Mouse (Mus musculus) spleen, adult 2 months (tissue): ENCODE measurements around the gene Ncor2.

ENCODE experiments used
- CTCF ChIP-seq: fragments of 200-500 bp; IDR thresholded peaks from 2 replicates; pipeline ENCODE4 v1.5.1; 2011; ENCODE audit warnings: mild to moderate bottlenecking, inconsistent platforms; ENCODE audit not compliant: insufficient read depth, insufficient read length, insufficient replicate concordance; ENCODE audit errors: extremely low read depth
- POLR2A ChIP-seq: fragments of 200-500 bp; IDR thresholded peaks from 2 replicates; pipeline ENCODE4 v1.6.1; 2011; ENCODE audit warnings: low read depth, low read length, inconsistent platforms

DNA sequence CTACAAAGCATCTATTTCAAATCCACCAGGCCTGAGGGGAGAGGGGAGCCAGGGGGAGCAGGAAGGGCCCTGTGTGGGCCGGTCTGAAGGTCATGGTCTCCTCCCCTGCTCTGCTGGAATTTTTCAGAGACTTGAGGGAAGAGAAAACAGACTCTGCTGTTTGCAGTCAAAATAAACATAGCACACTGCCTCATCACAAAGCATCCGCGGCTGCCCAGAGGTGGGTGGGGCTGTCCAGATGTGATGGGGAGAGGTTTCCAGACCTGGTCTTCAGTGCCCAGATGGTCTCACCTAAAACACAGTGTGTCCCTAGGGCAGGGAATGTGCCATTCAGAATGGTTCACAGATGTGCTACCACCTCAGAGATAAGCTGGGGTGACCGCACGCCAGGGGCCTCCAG lies 132.6 kb downstream of the Ncor2 start:
- no peak for TF ChIP-seq CTCF
- TF ChIP-seq POLR2A, result no peak
